Mouse (Mus musculus) myocyte (in vitro differentiated cells): Measurements from ENCODE around the gene Exosc2. TPM values are rescaled to one million over a fixed set of nuclear protein-coding genes. Genes with fewer than 3 reads are reported as not detected.

Experiments used
- H3K27me3 ChIP-seq: one replicate; pipeline ENCODE4 v1.6.1; 2011; ENCODE audit not compliant: control insufficient read depth, insufficient read depth, insufficient read length
- H3K36me3 ChIP-seq: one replicate; pipeline ENCODE4 v1.6.1; 2011; ENCODE audit not compliant: control insufficient read depth, insufficient read depth
- H3K4me2 ChIP-seq: one replicate; pipeline ENCODE4 v1.6.1; 2011; ENCODE audit warnings: low read depth, control low read depth
- H3K4me3 ChIP-seq: one replicate; pipeline ENCODE4 v1.5.1; 2011; ENCODE audit warnings: mild to moderate bottlenecking, control low read depth, moderate library complexity
- H3K79me2 ChIP-seq: one replicate; pipeline ENCODE4 v1.6.1; 2011; ENCODE audit not compliant: control insufficient read depth, insufficient read depth
- H3ac ChIP-seq: one replicate; pipeline ENCODE4 v1.6.1; 2011; ENCODE audit not compliant: control insufficient read depth, insufficient read length
- CEBPB ChIP-seq: IDR thresholded peaks from 2 replicates; pipeline ENCODE4 v1.6.1; 2011; ENCODE audit warnings: mild to moderate bottlenecking, moderate library complexity; ENCODE audit not compliant: poor library complexity, insufficient read depth, severe bottlenecking
- E2F4 ChIP-seq: IDR thresholded peaks from one replicate; pipeline ENCODE4 v1.6.1; 2011; ENCODE audit warnings: mild to moderate bottlenecking, control low read depth, moderate library complexity; ENCODE audit not compliant: insufficient read depth
- MAX ChIP-seq: IDR thresholded peaks from one replicate; pipeline ENCODE4 v1.6.1; 2011; ENCODE audit warnings: low read depth, mild to moderate bottlenecking, control low read depth
- MYOD1 ChIP-seq, 3 experiments: IDR thresholded peaks; one replicate each; pipeline ENCODE4 v1.6.1; 2011; ENCODE audit warnings: control low read depth in 2 of 3, low read depth in 2 of 3, mild to moderate bottlenecking in 2 of 3, moderate library complexity in 1 of 3; ENCODE audit not compliant: insufficient read length in 2 of 3, control insufficient read depth in 1 of 3
- MYOG ChIP-seq, 3 experiments: IDR thresholded peaks; one replicate each; pipeline ENCODE4 v1.6.1; 2011; ENCODE audit warnings: control low read depth in 2 of 3, low read depth in 2 of 3, mild to moderate bottlenecking in 2 of 3; ENCODE audit not compliant: insufficient read length in 2 of 3, control insufficient read depth in 1 of 3, insufficient read depth in 1 of 3
- POLR2A ChIP-seq: IDR thresholded peaks from one replicate; pipeline ENCODE4 v1.6.1; 2011; ENCODE audit warnings: low read depth, mild to moderate bottlenecking, control low read depth, moderate library complexity; ENCODE audit not compliant: insufficient read length
- POLR2AphosphoS2 ChIP-seq: IDR thresholded peaks from one replicate; pipeline ENCODE4 v1.6.1; 2011; ENCODE audit warnings: low read depth, control low read depth; ENCODE audit not compliant: insufficient read length
- REST ChIP-seq: IDR thresholded peaks from one replicate; pipeline ENCODE4 v1.6.1; 2011; ENCODE audit warnings: mild to moderate bottlenecking, control low read depth, moderate library complexity; ENCODE audit not compliant: insufficient read depth, insufficient read length
- SRF ChIP-seq: IDR thresholded peaks from one replicate; pipeline ENCODE4 v1.6.1; 2011; ENCODE audit warnings: low read depth; ENCODE audit not compliant: control insufficient read depth, insufficient read length
- TCF12 ChIP-seq: IDR thresholded peaks from one replicate; pipeline ENCODE4 v1.6.1; 2011; ENCODE audit warnings: mild to moderate bottlenecking, control low read depth; ENCODE audit not compliant: poor library complexity, insufficient read depth, severe bottlenecking
- TCF3 ChIP-seq: IDR thresholded peaks from one replicate; pipeline ENCODE4 v1.6.1; 2011; ENCODE audit warnings: low read depth, control low read depth; ENCODE audit not compliant: insufficient read length
- USF1 ChIP-seq: IDR thresholded peaks from one replicate; pipeline ENCODE4 v1.6.1; 2011; ENCODE audit warnings: low read depth, mild to moderate bottlenecking, control low read depth, moderate library complexity
- polyA plus RNA-seq: library from polyadenylated mRNA; unstranded; fragments of >200 nt; fragmentation: generic; extraction: Trizol; gene quantifications from one replicate; pipeline ENCODE4 v1.2.1, GENCODE M21; 2012; ENCODE audit warnings: missing spikeins

The Exosc2 gene
- polyA plus RNA-seq, 1 experiment: 25.4 TPM

DNA sequence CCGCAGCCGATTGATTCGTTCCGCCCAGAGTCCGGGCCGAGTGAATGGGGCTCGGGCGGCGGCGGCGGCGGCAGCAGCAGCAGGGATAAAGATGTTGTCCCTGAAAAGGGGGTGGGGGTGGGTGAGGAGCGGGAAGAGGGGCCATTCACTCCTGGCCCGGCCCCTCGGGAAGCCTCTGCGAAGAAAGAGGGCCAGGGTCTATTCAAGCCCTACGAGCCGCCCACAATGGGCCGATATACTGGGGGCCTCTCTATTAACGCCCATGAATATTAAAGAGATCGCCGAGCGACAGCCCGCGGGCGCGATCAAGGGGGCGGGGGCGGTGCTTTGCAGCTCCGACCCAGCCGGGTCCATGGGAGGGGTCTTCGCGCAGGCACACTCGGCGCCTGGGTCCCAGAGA lies 33.8 kb upstream of the Exosc2 start:
- TF ChIP-seq SRF (no peak), POLR2AphosphoS2 (no peak), TCF3 (no peak), TCF12 (no peak), MYOD1 (IDR thresholded peaks at IDR 0.05; ENCODE audit: control insufficient read depth in 1 of 3, insufficient read length in 2 of 3, low read depth in 2 of 3) (no peak), USF1 (no peak), E2F4 (no peak)
- Histone ChIP-seq H3ac (no peak overlapping the region), H3K27me3 (peaks cover 94% of the 10 kb centered on the region), H3K4me3 (no peak overlapping the region), H3K36me3 (no peaks in the 10 kb centered on the region), H3K4me2 (no peak overlapping the region), H3K79me2 (no peaks in the 10 kb centered on the region)

DNA sequence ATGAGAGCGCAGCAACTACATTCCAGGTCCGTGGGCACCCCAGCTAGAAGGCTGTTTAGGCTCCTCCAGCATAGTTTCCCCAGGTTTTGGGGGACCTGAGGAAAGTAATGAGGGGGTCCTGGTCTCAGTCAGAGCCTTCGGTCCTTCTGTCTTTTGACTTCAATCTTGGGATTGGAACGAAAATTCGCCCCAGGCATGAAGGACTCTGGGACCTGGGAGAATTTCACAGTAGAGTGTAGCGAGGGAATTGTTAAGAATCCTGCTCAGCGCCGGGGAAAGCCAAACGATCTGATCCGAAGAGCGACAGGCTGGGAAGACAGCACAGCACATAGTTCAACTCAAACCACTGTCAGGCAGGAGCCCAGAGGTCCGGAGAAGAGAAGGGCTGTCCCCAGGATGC lies 33.2 kb upstream of the Exosc2 start:
- no peaks in the 10 kb centered on the region for H3K36me3 ChIP-seq
- H3K79me2 ChIP-seq: no peaks in the 10 kb centered on the region
- TF ChIP-seq POLR2AphosphoS2 (no peak), POLR2A (no peak), CEBPB (no peak), USF1 (no peak), SRF (no peak), E2F4 (no peak), MYOG (IDR thresholded peaks at IDR 0.05; ENCODE audit: control insufficient read depth in 1 of 3, insufficient read depth in 1 of 3, insufficient read length in 2 of 3, low read depth in 2 of 3) (no peak), MYOD1 (IDR thresholded peaks at IDR 0.05; ENCODE audit: control insufficient read depth in 1 of 3, insufficient read length in 2 of 3, low read depth in 2 of 3) (no peak), TCF12 (no peak)
- no peak overlapping the region for H3ac ChIP-seq
- H3K4me2 ChIP-seq: no peak overlapping the region
- peaks cover 95% of the 10 kb centered on the region for H3K27me3 ChIP-seq
- H3K4me3 ChIP-seq: no peak overlapping the region

DNA sequence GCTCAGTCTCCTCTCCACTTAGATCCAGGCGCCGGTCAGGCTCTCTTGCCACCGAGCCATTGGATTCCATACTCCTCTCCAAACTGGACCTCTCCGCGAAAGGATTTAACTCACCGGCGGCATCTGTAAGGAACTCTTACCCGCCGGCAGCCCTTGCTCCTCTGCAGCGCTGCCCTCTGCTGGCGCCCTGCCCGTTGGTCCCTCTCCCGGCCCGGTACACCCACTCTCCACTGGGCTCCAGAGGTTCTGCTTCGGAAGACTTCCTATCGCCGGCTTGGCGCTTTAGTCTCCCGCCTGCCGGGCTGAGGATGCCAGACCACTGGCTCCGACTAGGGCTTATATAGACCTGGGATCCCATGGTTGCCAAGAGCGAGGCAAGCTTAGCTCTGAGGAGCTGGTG lies 32.7 kb upstream of the Exosc2 start:
- H3K27me3 ChIP-seq: peaks cover 94% of the 10 kb centered on the region
- no peaks in the 10 kb centered on the region for H3K36me3 ChIP-seq
- H3K79me2 ChIP-seq: no peaks in the 10 kb centered on the region
- H3K4me2 ChIP-seq: no peak overlapping the region
- TF ChIP-seq POLR2AphosphoS2 (no peak), SRF (no peak), MYOD1 (IDR thresholded peaks at IDR 0.05; ENCODE audit: control insufficient read depth in 1 of 3, insufficient read length in 2 of 3, low read depth in 2 of 3) (no peak), REST (no peak), MAX (no peak), POLR2A (no peak)
- H3ac ChIP-seq: no peak overlapping the region
- no peak overlapping the region for H3K4me3 ChIP-seq

DNA sequence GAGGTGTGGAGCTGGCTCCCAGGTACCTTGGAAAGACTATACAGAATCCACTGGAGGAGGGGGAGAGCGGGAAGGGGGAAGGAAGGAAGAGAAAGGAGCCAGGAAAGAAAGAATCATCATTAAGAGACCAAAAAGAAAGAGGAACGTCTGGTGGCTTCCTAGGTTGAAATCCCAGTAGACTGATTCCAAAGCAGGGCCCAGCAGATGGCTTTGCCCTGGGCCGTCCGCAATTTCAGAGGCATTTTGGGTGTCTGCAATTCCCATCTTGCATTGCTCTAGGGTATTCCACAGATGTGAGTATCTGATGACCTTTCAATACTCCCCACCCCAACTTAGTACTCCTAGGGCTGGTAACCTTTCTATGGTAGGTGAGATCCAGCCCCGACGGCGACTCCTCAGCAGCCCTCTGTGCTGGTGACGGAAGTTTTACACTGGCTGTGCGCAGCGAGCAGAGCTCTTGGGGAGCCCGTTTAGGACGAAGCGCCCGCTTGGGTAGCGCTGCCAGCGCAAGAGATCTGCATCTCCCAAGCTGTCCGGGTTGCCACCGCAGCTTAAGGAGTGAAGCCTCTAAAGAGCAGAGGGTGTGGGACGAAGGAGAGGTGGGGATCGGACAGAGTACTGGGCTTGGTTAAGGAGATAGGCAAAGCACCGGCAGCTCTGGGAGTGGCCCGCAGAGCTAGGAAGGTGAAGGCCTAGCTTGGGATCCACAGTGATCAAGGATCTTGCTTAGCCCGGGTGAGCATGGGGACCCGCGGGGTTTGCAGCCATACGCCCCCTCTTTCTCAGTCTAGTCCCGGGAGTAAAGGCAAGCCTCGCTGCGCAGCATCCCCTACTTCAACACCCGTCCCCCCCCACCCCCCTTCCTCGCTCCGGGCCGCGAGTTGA lies 31.7 kb upstream of the Exosc2 start:
- no peak overlapping the region for H3K4me3 ChIP-seq
- TF ChIP-seq USF1 (no peak), MYOG (IDR thresholded peaks at IDR 0.05; ENCODE audit: control insufficient read depth in 1 of 3, insufficient read depth in 1 of 3, insufficient read length in 2 of 3, low read depth in 2 of 3) (no peak), MYOD1 (IDR thresholded peaks at IDR 0.05; ENCODE audit: control insufficient read depth in 1 of 3, insufficient read length in 2 of 3, low read depth in 2 of 3) (no peak), MAX (no peak), SRF (no peak)

DNA sequence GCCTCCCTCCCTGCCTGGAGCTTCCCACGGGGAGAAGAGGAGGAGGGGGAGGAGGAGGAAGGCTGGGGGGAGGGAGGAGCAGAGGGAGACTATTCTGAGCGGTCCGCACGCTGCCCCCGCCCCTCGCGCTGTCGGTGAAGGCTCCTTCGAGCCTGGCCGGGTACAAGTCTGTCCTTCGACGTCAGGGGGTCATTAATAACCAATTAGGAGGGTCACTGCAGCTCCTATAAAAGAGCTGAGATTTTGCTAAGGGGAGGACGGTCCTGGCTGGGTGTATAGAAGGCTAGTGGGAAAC lies 31.1 kb upstream of the Exosc2 start:
- Histone ChIP-seq H3K36me3 (no peaks in the 10 kb centered on the region), H3K27me3 (peaks cover 88% of the 10 kb centered on the region), H3K4me2 (no peak overlapping the region), H3ac (no peak overlapping the region), H3K79me2 (no peaks in the 10 kb centered on the region), H3K4me3 (no peak overlapping the region)
- TF ChIP-seq E2F4 (no peak), CEBPB (no peak), SRF (no peak), MAX (no peak), MYOD1 (IDR thresholded peaks at IDR 0.05; ENCODE audit: control insufficient read depth in 1 of 3, insufficient read length in 2 of 3, low read depth in 2 of 3) (no peak), USF1 (no peak), TCF12 (no peak), POLR2A (no peak), POLR2AphosphoS2 (no peak)

More for the DNA sequence above, 31.7 kb upstream of the Exosc2 start:
- Histone ChIP-seq H3K79me2 (no peaks in the 10 kb centered on the region), H3ac (no peak overlapping the region), H3K4me2 (no peak overlapping the region), H3K36me3 (no peaks in the 10 kb centered on the region), H3K27me3 (peaks cover 94% of the 10 kb centered on the region)
